Mouse (Mus musculus) CH12.LX (cell line): Measurements from ENCODE around the gene Lat2.

Experiments
- CTCF ChIP-seq, 2 experiments: IDR thresholded peaks in 1 of 2; conservative IDR thresholded peaks in 1 of 2; 2 replicates each; pipeline ENCODE4 v1.5.1; 2011 to 2012; ENCODE audit warnings: low read depth in 2 of 2, low read length in 2 of 2, improper control_type of control experiment in 1 of 2, inconsistent platforms in 1 of 2, mild to moderate bottlenecking in 1 of 2, moderate library complexity in 1 of 2
- JUN ChIP-seq: IDR thresholded peaks from 2 replicates; pipeline ENCODE4 v1.6.1; 2011; ENCODE audit warnings: low read depth, mild to moderate bottlenecking, low read length, improper control_type of control experiment, moderate library complexity; ENCODE audit not compliant: insufficient read depth
- MEF2A ChIP-seq: IDR thresholded peaks from 2 replicates; pipeline ENCODE4 v1.6.1; 2014; ENCODE audit warnings: low read depth, mild to moderate bottlenecking, inconsistent platforms, low read length, improper control_type of control experiment, borderline replicate concordance
- POLR2A ChIP-seq: IDR thresholded peaks from 2 replicates; pipeline ENCODE4 v1.6.1; 2011; ENCODE audit warnings: low read depth, mild to moderate bottlenecking, improper control_type of control experiment, low read length
- ZKSCAN1 ChIP-seq: IDR thresholded peaks from 2 replicates; pipeline ENCODE4 v1.6.1; 2012; ENCODE audit warnings: low read depth, inconsistent platforms, low read length, improper control_type of control experiment, borderline replicate concordance

DNA sequence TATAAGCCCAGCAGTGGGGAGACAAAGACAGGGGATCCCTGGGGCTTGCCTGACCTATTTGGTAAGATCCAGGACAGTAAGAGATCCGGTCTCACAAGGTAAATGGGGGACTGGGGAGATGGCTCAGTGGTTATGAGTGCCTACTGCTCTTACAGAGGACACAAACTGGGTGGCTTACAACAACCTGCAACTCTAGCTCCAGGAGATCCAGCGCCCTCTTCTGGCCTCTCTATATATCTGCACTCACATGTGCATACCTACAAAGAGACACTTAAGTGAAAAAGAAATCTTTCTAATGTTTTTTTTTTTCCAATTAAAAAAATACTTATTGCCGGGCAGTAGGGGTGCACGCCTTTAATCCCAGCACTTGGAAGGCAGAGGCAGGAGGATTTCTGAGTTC is 31.6 kb upstream of the Lat2 start:
- TF ChIP-seq CTCF (conservative IDR thresholded peaks at IDR 0.05 in 1 of 2, IDR thresholded peaks at IDR 0.05 in 1 of 2; ENCODE audit: low read depth in 2 of 2, low read length in 2 of 2) (no peak; a peak in 1 of 4 replicates), ZKSCAN1 (no peak), POLR2A (no peak), JUN (no peak), MEF2A (no peak)
